Mouse (Mus musculus) left cerebral cortex, postnatal 10 days (tissue): ENCODE measurements around the gene Nfkbib. TPM values are rescaled to one million over a fixed set of nuclear protein-coding genes. Genes with fewer than 3 reads are reported as not detected.

Experiments
- DNase-seq, 2 experiments: peaks; one replicate each; pipeline ENCODE4 v3.0.0; 2021 to 2022; ENCODE audit warnings: low spot score in 2 of 2, mixed read lengths in 1 of 2; ENCODE audit errors: extremely low spot score in 1 of 2
- intact Hi-C: fragments of 180-260 bp; cut with DNase I; formaldehyde crosslinking; loops from one replicate; pipeline ENCODE4 v1.15.1; 2025
- total RNA-seq, 2 experiments: library from RNA; stranded (reverse); gene quantifications; 2 replicates each; pipeline ENCODE4 v1.2.3; 2021

Nfkbib gene
- total RNA-seq, 2 experiments from 2014 or later = 34.7 to 39.6 TPM

DNA sequence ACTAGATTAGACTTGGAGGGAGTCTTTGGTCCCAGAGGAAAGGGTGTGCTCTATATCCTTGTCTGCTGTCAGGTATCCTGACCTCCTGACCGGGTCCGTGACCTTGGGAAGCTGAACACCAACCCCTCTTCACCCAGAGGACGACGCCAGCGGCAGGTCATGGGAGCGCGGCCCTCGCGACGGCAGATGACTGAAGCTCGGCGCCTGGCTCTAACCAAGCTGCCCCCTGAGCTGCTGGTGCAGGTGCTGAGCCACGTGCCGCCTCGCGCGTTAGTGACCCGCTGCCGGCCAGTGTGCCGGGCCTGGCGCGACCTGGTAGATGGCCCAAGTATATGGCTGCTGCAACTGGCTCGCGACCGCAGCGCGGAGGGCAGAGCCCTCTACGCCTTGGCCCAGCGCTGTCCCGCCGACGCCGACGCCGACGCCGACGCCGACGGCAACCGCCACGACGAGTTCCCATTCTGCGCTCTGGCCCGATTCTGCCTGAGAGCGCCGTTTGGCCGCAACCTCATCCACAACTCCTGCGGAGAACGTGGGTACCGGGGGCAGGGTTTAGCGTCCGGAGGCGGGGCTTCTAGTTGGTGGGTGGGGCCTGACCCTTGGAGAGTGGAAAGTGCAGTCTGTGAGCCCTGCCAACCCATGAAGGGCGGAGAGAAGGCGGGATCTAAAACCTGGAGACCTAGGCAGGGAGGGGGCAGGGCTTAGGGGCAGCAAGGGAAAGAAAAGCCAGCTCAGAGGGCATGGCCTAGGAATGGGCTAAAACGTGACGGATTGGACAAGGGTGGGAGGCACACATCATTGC, 34.8 kb downstream of the Nfkbib start:
- intact Hi-C loops = no loop called here
- peak in 1 of 2 experiments; percentile 75 for DNase-seq

DNA sequence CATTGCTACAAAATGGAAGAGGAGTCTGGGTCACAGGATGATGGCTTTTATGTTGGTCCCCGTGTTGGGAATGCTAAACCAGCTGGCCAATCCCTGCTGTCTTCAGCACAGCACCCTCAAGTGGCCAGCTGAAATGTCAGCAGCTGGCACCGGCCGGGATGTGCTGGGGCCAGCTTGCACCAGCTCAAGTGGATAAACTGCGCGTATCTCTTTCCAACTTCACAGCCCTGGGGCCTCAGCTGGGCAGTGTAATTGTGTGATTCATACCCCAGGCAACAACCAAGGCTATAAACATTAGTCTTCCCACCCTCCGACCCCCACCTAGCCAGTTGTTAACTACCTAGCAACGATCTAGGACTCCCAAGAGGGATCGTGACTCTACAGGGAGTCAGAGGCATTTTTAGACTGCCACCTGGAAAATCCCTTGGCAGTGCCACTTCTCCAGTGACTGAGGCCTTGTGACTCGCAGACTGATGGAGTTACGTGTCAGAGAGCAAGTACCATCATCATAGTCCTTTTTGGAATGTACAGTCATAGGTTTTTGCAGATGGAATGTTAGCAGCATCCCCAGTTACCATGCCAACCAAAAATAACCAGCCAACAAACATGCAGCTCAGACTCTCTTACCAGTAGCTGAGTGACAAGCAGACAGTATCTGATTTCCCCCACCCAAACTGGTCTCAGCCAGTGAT, 39.5 kb downstream of the Nfkbib start:
- peak; percentile 51 to 53 for DNase-seq
- intact Hi-C loops = loop anchor here (5.0 kb wide), 2 partner anchors 125 to 280 kb away; no protein-coding TSS in a partner anchor

DNA sequence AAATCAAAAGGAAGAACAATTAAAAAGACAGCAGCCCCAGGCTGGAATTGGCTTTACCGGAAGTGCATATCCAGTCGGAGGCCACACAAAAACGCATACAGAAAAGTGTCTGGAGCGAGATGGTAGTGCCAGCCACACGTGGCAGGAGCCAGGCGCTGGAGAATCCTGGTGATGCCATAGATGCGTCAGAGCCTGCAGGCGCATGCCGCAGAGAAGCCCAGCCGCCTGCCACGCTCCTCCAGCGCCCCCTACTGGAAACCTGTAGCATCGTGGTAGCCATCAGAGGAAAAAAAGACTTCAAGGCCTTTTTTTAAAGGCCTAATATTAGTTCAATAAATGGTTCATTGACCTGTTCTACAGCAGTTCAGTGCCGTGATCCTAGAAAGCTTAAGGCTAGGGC, 40.7 kb downstream of the Nfkbib start:
- peak; percentile 57 to 87 for DNase-seq
- intact Hi-C loops = loop anchor here (5.0 kb wide), 2 partner anchors 124 to 279 kb away; no protein-coding TSS in a partner anchor

DNA sequence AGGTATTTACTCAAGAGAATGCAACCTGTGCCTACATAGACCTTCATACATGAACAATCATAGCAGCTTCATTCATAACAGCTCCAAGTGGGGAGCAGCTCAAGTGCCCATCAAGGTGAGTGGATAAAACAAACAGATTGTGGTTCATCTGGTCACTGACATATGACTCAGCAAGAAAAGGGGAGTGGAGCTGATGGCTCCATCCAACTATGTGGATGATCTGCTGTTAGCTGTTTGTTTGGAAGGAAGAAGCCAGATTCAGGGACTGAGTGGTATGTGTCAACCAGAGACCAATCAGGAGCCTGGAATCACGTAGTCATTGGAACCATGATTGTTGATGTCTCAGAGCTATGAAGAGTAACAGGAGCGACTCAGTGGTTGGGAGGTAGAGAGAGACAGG, 42.7 kb downstream of the Nfkbib start:
- intact Hi-C loops = loop anchor here (5.0 kb wide), 2 partner anchors 122 to 277 kb away; no protein-coding TSS in a partner anchor
- no peak for DNase-seq

DNA sequence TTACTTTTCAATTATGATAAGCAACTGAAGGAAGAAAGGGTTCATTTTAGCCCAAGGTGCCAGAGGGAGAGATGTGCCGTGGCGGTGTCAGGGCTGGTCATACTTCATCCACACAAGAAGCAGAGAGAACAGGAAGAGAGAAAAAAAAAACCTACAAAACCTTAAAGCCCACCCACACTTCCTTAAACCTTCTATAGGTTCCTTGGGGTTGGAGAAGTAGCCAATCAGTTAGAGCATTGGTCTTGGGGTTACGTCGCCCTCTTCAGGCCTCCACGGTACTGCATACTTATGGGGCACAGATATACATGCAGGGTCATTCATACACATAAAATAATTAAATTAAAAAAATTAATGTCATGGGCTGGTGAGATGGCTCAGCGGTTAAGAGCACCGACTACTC, 45.2 kb downstream of the Nfkbib start:
- DNase-seq = no peak

DNA sequence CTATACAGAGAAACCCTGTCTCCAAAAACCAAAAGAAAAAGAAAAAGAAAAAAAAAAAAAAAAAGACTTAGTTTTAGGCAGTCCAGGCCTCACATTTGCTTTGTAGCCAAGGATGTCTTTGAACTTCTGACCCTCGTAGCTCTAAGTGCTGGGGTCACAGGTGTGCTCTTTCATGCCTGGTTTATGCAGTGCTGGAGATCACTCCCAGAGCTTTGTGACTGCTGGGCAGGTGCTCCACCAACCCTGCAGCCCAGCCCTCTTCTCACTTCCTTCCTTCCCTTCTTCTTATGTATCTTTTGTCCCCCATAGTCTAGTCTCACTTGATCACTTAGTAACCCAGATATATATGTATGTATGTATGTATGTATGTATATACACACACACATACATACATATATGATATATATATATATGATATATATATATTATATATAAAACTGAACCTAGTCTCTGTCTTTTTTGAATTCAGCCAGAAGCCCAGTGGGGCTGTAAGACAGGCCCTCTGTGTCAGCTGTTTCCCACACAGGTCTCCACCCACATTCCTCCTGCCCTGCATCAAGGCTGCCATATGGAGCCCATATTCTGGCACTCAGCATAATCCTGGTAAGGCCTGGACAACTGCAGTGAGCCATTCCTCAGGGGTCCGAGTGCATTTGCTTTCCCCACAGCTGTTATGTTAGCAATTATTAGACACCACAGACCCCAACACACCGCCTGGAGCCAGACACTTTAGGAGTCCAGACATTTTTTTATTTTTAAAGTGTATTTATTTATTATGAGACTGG, 46.4 kb downstream of the Nfkbib start:
- intact Hi-C loops = no loop called here
- no peak for DNase-seq

More for the DNA sequence above, 45.2 kb downstream of the Nfkbib start:
- intact Hi-C loops = no loop called here

DNA sequence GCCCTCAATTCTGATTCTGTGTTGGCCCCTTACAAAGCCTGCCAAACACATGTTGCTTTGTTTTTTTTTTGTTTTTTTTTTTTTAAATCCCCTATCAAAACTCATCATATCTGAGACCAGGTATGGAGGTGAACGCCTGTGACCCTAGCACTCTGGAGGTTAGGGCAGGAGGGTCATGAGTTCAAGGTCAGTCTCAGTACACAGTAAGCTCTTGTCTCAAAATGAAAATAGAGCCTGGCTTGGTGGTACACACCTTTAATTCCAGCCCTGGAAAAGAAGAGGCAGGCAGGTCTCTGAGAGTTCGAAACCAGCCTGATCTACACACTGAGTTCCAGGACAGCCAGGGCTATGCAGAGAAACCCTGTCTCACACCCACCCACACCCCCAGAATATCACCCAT, 47.7 kb downstream of the Nfkbib start:
- intact Hi-C loops = no loop called here
- DNase-seq = no peak

DNA sequence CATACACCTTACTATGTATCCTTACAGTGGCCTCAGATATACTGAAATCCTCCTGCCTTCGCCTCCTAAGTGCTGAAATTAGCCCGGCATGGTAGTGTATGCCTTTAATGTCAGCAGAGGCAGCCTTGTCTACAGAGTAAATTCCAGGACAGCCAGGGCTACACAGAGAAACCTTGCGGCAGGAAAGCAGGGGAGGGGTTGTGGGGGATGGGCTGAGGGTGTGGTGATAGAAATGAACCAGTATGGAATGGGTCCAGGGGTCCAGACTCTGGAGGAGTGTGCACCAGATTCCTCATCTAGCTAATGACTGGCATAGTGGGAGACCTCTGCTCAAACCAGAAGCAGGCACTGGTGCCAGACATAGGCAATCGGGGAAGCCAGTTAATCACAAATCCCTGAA, 48.2 kb downstream of the Nfkbib start:
- intact Hi-C loops = no loop called here
- DNase-seq = no peak

DNA sequence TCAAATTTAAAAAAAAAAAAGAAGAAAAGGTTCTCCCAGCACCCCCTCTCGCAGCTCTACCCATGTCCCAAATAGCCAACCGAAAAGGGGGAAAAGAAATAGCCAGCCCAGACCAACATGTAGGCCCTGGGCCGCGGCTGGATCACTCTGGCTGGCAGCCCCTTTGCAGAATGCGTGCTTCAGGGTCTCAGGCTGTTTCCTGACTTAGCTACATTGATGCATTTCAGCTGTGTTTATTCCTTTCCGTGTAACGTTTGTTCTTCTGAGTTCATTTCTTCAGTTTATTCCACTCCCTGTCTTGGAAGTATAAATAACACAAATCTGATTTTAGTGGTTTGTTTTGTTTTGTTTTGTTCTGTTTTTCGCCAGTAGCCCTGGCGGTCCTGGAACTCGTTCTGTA, 49.6 kb downstream of the Nfkbib start:
- no peak for DNase-seq

DNA sequence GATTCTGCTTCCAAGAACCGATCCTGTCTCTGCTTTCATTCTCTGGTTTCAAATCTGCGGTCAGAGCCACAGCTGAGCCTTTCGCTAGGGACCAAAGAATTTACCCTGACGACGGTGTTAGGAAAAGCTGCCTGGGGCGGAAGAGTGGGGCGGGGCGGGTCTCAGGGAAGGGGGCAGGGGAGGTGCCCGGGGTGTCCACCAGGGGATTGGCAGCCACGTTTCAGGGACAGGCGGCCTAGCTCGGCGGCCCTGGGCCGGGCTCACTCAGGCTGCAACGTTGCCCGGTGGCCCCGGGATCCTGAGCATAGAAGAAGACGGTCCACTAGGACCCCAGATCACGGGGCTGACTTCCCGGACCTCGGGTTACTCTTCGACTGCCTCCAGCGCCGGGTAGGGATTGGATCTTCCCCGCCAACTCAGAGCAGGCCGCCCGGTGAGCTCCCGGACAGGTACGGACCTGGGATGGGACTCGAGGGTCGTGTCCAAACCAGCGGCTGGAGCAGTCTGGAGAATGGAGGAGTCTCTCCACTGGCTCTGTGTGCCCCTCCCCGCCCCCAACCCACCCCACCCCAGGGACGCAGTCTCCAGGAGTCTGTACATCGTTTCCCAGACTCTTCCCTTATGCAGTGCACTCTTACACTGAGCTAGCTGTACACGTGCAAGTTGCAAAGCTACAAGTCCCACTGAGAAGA, 50.6 kb downstream of the Nfkbib start, which contains the start of gene Fbxo17:
Gene Fbxo17, plus strand, starts transcription at position 215 of the 692 bp plus-strand sequence.
- peak in 1 of 2 experiments; percentile 66 for DNase-seq
- intact Hi-C loops = no loop called here

More for the DNA sequence above, 49.6 kb downstream of the Nfkbib start:
- intact Hi-C loops = no loop called here

DNA sequence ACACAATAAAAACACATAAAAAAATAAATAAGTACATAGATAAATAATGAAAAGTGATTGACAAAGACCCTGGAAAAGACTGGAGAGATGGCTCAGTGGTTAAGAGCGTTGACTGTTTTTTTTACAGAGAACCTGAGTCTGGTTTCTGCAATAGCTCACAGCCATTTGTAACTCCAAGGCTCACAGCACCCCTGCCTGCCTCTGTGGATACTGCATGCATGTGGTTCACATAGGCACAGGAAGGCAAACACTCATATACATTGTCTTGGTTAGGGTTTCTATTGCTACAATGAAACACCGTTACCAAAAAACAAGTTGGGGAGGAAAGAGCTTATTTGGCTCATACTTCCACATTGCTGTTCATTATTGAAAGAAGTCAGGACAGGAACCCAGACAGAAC, 51.7 kb downstream of the Nfkbib start:
- intact Hi-C loops = no loop called here
- no peak for DNase-seq

DNA sequence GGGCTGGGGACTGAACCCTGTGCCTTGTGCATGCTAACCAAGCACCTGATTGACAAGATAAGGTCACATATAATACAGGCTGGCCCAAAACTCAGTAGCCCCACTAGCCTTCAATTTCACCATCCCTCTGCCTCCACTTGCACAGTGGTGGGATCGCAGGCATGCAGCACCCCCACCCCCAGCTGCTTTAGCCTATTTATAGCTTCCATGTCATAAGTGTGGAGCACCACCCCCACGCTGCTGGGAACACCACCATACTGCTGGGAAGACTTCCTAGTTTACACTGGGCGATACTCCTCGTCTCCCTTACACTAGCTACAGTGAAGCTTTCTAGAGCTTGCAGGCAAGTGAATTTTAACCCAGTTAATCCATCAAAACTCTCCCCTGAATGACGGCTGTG, 52.6 kb downstream of the Nfkbib start:
- intact Hi-C loops = no loop called here
- peak; percentile 45 to 48 for DNase-seq

DNA sequence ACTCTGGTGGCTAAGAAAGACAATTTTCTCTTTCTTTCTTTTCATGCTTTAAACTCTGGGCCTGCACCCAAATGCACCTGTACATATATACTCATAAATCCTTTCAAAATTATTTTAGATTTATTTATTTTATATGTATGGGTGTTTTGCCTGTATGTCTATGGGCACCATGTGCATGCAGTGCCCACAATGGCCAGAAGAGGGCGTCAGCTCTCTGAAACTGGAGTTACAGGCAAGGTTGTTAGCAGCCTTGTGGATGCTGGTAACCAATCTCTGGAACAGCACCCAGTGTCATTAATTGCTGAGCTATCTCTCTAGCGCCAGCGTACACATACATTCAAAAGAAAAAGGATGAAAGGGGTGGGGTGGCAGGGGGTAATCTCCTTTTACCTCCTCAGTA, 56.4 kb downstream of the Nfkbib start:
- DNase-seq = no peak
- intact Hi-C loops = no loop called here

DNA sequence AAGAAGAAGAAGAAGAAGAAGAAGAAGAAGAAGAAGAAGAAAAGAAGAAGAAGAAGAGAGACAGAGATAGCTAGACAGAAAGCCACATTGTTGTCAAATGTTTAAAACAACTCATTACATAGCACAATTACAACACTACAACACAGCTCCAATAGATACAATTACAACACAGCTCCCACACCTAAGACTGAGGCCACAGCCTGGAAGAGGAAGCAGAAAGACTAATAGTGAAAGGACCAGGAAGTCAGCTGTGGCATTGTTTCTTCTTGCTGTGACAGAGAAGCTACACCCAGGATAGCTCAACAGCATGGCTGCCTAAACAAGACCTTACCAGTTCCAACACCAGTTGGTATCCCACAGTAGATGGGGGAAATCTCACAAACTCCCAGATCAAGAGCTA, 57.9 kb downstream of the Nfkbib start:
- DNase-seq = no peak
- intact Hi-C loops = no loop called here

Other genes starting within 250 kb of the Nfkbib start
- not detected for gene Ifnl3, start 244.7 kb downstream of the Nfkbib start, total RNA-seq
- not detected for gene Sycn, start 226.6 kb downstream of the Nfkbib start, total RNA-seq
- gene Nccrp1, start 220.3 kb downstream of the Nfkbib start, total RNA-seq = under 1 TPM in 1 of 2 experiments, not detected in 1; 0.21 TPM
- gene Samd4b, start 169.4 kb downstream of the Nfkbib start, total RNA-seq = 10 to 100 TPM; 55.9 to 58.4 TPM
- 1 to 10 TPM; 7.7 to 8.2 TPM for gene Pak4, start 169.3 kb downstream of the Nfkbib start, total RNA-seq
- 1 to 10 TPM in 1 of 2 experiments, under 1 TPM in 1; 0.55 to 1.8 TPM for gene Acp7, start 136.2 kb downstream of the Nfkbib start, total RNA-seq
- 10 to 100 TPM; 16.0 to 19.8 TPM for gene Fbxo27, start 74.7 kb downstream of the Nfkbib start, total RNA-seq
- 1 to 10 TPM; 1.5 to 2.5 TPM for gene Fbxo17, start 50.7 kb downstream of the Nfkbib start, total RNA-seq
- gene Mrps12, start 25.7 kb downstream of the Nfkbib start, total RNA-seq = 10 to 100 TPM; 53.9 to 54.7 TPM
- gene Sars2, start 25.5 kb downstream of the Nfkbib start, total RNA-seq = 10 to 100 TPM; 15.6 to 16.0 TPM
- 1 to 10 TPM in 1 of 2 experiments, under 1 TPM in 1; 0.45 to 1.4 TPM for gene Ccer2, start 11.3 kb downstream of the Nfkbib start, total RNA-seq
- 100 to 1,000 TPM; 131 to 154 TPM for gene Sirt2, start 777 bp downstream of the Nfkbib start, total RNA-seq
- 1 to 10 TPM in 1 of 2 experiments, under 1 TPM in 1; 0.83 to 3.5 TPM for gene Rinl, start 21.5 kb upstream of the Nfkbib start, total RNA-seq
- 100 to 1,000 TPM; 459 to 475 TPM for gene Hnrnpl, start 41.0 kb upstream of the Nfkbib start, total RNA-seq
- gene Ech1, start 57.7 kb upstream of the Nfkbib start, total RNA-seq = 10 to 100 TPM; 40.8 to 43.3 TPM
- 1 to 10 TPM; 2.4 to 2.7 TPM for gene Lgals4, start 66.3 kb upstream of the Nfkbib start, total RNA-seq
- 1 to 10 TPM in 1 of 2 experiments, not detected in 1; 1.6 TPM for gene Lgals7, start 96.3 kb upstream of the Nfkbib start, total RNA-seq
- under 1 TPM; 0.53 to 0.69 TPM for gene Capn12, start 113.9 kb upstream of the Nfkbib start, total RNA-seq
- 100 to 1,000 TPM; 151 to 160 TPM for gene Actn4, start 194.8 kb upstream of the Nfkbib start, total RNA-seq
- 100 to 1,000 TPM; 171 to 178 TPM for gene Eif3k, start 214.4 kb upstream of the Nfkbib start, total RNA-seq
- gene Map4k1, start 214.5 kb upstream of the Nfkbib start, total RNA-seq = 1 to 10 TPM; 5.8 to 6.0 TPM